Mouse (Mus musculus) kidney, embryonic 14.5 days (tissue): ENCODE measurements at regions not wholly inside any gene's neighbourhood (a gene's known extent, or its start where the extent isn't known, plus 50 kb on each side); places are given as distances from the start of the nearest gene placed in this dataset.

Experiments used
- ATAC-seq: fragments of 200-750 bp; cut with Nextera tagmentation; 2 replicates; pipeline ENCODE4 v1.8.0; 2017; ENCODE audit warnings: moderate number of reproducible peaks, mild to moderate bottlenecking, moderate TSS enrichment, moderate library complexity; ENCODE audit not compliant: low FRiP score, low TSS enrichment
- H3K27ac ChIP-seq: fragments of 300-500 bp; sonication (generic); 2 replicates; pipeline ENCODE4 v1.5.1; 2014; ENCODE audit warnings: low read depth, mild to moderate bottlenecking, low read length, moderate library complexity, mixed read lengths
- H3K27me3 ChIP-seq: fragments of 300-500 bp; sonication (generic); 2 replicates; pipeline ENCODE4 v1.6.1; 2014; ENCODE audit warnings: mild to moderate bottlenecking, low read length; ENCODE audit not compliant: control insufficient read depth, insufficient read depth
- H3K36me3 ChIP-seq: fragments of 300-500 bp; sonication (generic); 2 replicates; pipeline ENCODE4 v1.6.1; 2014; ENCODE audit warnings: low read length, mixed read lengths; ENCODE audit not compliant: control insufficient read depth, insufficient read depth
- H3K4me1 ChIP-seq: fragments of 300-500 bp; sonication (generic); 2 replicates; pipeline ENCODE4 v1.6.1; 2014; ENCODE audit warnings: low read length, mixed read lengths; ENCODE audit not compliant: control insufficient read depth, insufficient read depth
- H3K4me2 ChIP-seq: fragments of 300-500 bp; sonication (generic); replicated peaks from 2 replicates; pipeline ENCODE4 v1.6.1; 2014; ENCODE audit warnings: low read depth, mild to moderate bottlenecking, low read length
- H3K4me3 ChIP-seq: fragments of 300-500 bp; sonication (generic); 2 replicates; pipeline ENCODE4 v1.5.1; 2014; ENCODE audit warnings: mild to moderate bottlenecking, low read length
- H3K9ac ChIP-seq: fragments of 300-500 bp; sonication (generic); 2 replicates; pipeline ENCODE4 v1.6.1; 2014; ENCODE audit warnings: low read depth, mild to moderate bottlenecking, low read length, moderate library complexity
- H3K9me3 ChIP-seq: fragments of 300-500 bp; sonication (generic); 2 replicates; pipeline ENCODE4 v1.6.1; 2016; ENCODE audit warnings: low read length; ENCODE audit not compliant: control insufficient read depth
- WGBS: fragments of 180-500 bp; shearing (Covaris S2); extraction: QIAGEN DNeasy Blood & Tissue Kit; methylation state at CpG from one replicate; pipeline ENCODE4 v1.1.7; 2014; 5-methylcytosine and 5-hydroxymethylcytosine counted together

- Histone ChIP-seq H3K27ac (no peak overlapping the region), H3K4me3 (no peak overlapping the region), H3K27me3 (no peaks in the 10 kb centered on the region), H3K9ac (no peak overlapping the region), H3K9me3 (no peaks in the 10 kb centered on the region), H3K4me1 (no peaks in the 10 kb centered on the region), H3K4me2 (no peak overlapping the region), H3K36me3 (no peaks in the 10 kb centered on the region)
- no peak for ATAC-seq
- 54% methylated on average over 2 of the region's 2 CpGs for WGBS
These were observed 881.6 kb downstream of the Lrfn5 start for GRCm38 (mm10) chr12:62404558-62404957.

GRCm38 (mm10) chr12:62428692-62429091 is 905.7 kb downstream of the Lrfn5 start:
- no peak overlapping the region for H3K4me3 ChIP-seq
- no peak overlapping the region for H3K27ac ChIP-seq
- no peak overlapping the region for H3K9ac ChIP-seq
- no peaks in the 10 kb centered on the region for H3K4me1 ChIP-seq
- no peaks in the 10 kb centered on the region for H3K36me3 ChIP-seq
- H3K9me3 ChIP-seq: no peaks in the 10 kb centered on the region
- H3K4me2 ChIP-seq: no peak overlapping the region
- no peaks in the 10 kb centered on the region for H3K27me3 ChIP-seq
- no peak for ATAC-seq
- WGBS: 72% methylated on average over 2 of the region's 2 CpGs

GRCm38 (mm10) chr12:62450618-62451017 is 927.7 kb downstream of the Lrfn5 start:
- no peaks in the 10 kb centered on the region for H3K36me3 ChIP-seq
- H3K9me3 ChIP-seq: no peaks in the 10 kb centered on the region
- no peaks in the 10 kb centered on the region for H3K27me3 ChIP-seq
- H3K27ac ChIP-seq: no peak overlapping the region
- no peak for ATAC-seq
- H3K4me2 ChIP-seq: no peak overlapping the region
- no peak overlapping the region for H3K9ac ChIP-seq
- no peak overlapping the region for H3K4me3 ChIP-seq
- no peaks in the 10 kb centered on the region for H3K4me1 ChIP-seq
- 89% methylated on average over 1 of the region's 1 CpGs for WGBS

DNA sequence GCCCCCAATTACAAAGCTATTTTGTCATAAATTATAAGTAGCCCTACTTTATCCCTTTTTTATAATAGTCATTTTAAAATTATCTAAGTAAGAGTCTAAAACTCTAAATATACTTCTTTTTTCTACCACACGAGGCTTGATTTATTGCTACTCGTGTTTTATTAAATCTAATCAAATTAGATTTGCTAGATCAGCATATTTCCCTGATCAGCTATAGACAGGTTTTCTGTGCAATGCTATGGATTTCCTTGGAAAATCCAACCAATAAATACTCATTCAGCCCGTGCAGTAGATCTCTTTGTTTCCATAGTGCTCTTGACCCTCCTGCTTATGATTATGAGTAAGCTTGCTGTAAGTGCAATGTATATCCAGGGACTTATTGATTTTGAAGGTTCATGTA is 960.4 kb downstream of the Lrfn5 start:
- H3K4me1 ChIP-seq: no peaks in the 10 kb centered on the region
- 82% methylated on average over 3 of the region's 3 CpGs for WGBS
- ATAC-seq: no peak
- no peaks in the 10 kb centered on the region for H3K9me3 ChIP-seq
- H3K4me3 ChIP-seq: no peak overlapping the region
- H3K4me2 ChIP-seq: no peak overlapping the region
- no peaks in the 10 kb centered on the region for H3K27me3 ChIP-seq
- H3K9ac ChIP-seq: no peak overlapping the region
- H3K27ac ChIP-seq: no peak overlapping the region
- H3K36me3 ChIP-seq: no peaks in the 10 kb centered on the region

- no peaks in the 10 kb centered on the region for H3K4me1 ChIP-seq
- H3K27ac ChIP-seq: no peak overlapping the region
- H3K4me3 ChIP-seq: no peak overlapping the region
- no peaks in the 10 kb centered on the region for H3K27me3 ChIP-seq
- no peaks in the 10 kb centered on the region for H3K9me3 ChIP-seq
- ATAC-seq: peak; percentile 35; the same call in 1 of the 2 replicates
- 57% methylated on average over 1 of the region's 1 CpGs for WGBS
- H3K9ac ChIP-seq: no peak overlapping the region
- H3K4me2 ChIP-seq: no peak overlapping the region
- no peaks in the 10 kb centered on the region for H3K36me3 ChIP-seq
These were observed 1005.6 kb downstream of the Lrfn5 start for GRCm38 (mm10) chr12:62528524-62528923.

DNA sequence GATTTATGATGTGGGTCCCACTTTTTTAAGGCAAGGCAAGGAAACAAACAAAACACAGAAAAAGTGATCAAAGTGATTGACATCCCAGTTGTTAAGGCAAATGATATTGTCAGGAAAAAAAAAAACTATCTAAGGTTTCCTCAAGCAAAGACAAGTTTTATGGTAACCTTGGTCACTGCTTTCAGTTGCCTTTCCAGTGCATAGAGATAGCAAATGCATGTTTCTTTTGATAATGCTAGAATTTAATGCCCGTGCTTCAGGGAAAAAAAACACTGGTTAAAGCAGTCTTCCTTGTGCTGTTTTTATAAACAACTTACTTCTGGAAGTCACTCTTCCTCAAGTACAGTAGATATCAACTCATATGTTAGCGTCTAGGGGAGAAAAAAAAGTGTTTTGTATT is 1029.4 kb downstream of the Lrfn5 start:
- Histone ChIP-seq H3K9ac (no peak overlapping the region), H3K4me1 (no peaks in the 10 kb centered on the region), H3K4me3 (no peak overlapping the region), H3K36me3 (no peaks in the 10 kb centered on the region), H3K9me3 (no peaks in the 10 kb centered on the region), H3K27me3 (no peaks in the 10 kb centered on the region), H3K27ac (no peak overlapping the region), H3K4me2 (no peak overlapping the region)
- no peak for ATAC-seq
- WGBS: 61% methylated on average over 2 of the region's 2 CpGs

DNA sequence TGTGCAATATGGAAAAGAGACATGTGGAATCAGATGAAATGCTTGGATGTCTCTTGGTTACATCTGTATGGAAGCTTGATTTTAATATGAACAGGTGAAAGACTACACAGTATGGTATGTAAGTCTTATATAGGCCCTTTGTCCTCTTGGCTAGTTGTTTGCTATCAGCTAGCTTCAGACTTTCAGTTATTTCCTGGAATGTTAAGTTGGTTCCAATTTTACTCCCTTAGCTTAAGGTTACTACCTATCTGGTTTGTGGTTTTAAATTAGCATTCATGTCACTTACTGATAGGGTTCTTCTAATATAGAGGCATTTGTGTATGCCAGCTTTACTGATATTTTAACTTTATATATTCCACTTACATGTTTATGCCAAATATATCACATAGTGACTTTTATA is 1031.7 kb downstream of the Lrfn5 start:
- Histone ChIP-seq H3K27me3 (no peaks in the 10 kb centered on the region), H3K27ac (no peak overlapping the region), H3K4me1 (no peaks in the 10 kb centered on the region), H3K9ac (no peak overlapping the region), H3K9me3 (no peaks in the 10 kb centered on the region), H3K4me3 (no peak overlapping the region), H3K4me2 (no peak overlapping the region), H3K36me3 (no peaks in the 10 kb centered on the region)
- no peak for ATAC-seq

- H3K4me3 ChIP-seq: no peak overlapping the region
- no peaks in the 10 kb centered on the region for H3K9me3 ChIP-seq
- WGBS: 80% methylated on average over 5 of the region's 5 CpGs
- H3K27me3 ChIP-seq: no peaks in the 10 kb centered on the region
- no peaks in the 10 kb centered on the region for H3K4me1 ChIP-seq
- H3K4me2 ChIP-seq: no peak overlapping the region
- H3K27ac ChIP-seq: no peak overlapping the region
- no peaks in the 10 kb centered on the region for H3K36me3 ChIP-seq
- ATAC-seq: no peak
- H3K9ac ChIP-seq: no peak overlapping the region
These were observed 1040.8 kb downstream of the Lrfn5 start for GRCm38 (mm10) chr12:62563799-62564198.
